Mouse (Mus musculus) liver, embryonic 11.5 days (tissue): ENCODE results near the gene Mcm7. TPM values are rescaled to one million over a fixed set of nuclear protein-coding genes. Genes with fewer than 3 reads are reported as not detected.
"Not testable (repeated sequence)": the region's sequence is repeated elsewhere in the genome, so short reads cannot be mapped to it uniquely, and the experiment has no call there.

Experiments
- ATAC-seq: fragments of 200-750 bp; cut with Nextera tagmentation; replicated peaks from 2 replicates; pipeline ENCODE4 v1.8.0; 2017; ENCODE audit warnings: moderate number of reproducible peaks, mild to moderate bottlenecking, moderate TSS enrichment, moderate library complexity; ENCODE audit not compliant: low FRiP score
- DNase-seq: peaks from one replicate; pipeline ENCODE4 v3.0.0-alpha.2; 2017; ENCODE audit warnings: low spot score
- H3K27ac ChIP-seq: fragments of 300-500 bp; sonication (generic); 2 replicates; pipeline ENCODE4 v1.5.1; 2014; ENCODE audit warnings: mild to moderate bottlenecking, low read depth, low read length, control low read depth
- H3K27me3 ChIP-seq: fragments of 300-500 bp; sonication (generic); replicated peaks from 2 replicates; pipeline ENCODE4 v1.6.1; 2014; ENCODE audit warnings: low read length, mixed read lengths; ENCODE audit not compliant: control insufficient read depth, insufficient read depth
- H3K36me3 ChIP-seq: fragments of 300-500 bp; sonication (generic); 2 replicates; pipeline ENCODE4 v1.6.1; 2014; ENCODE audit warnings: mild to moderate bottlenecking, low read length, moderate library complexity, mixed read lengths; ENCODE audit not compliant: control insufficient read depth, insufficient read depth
- H3K4me1 ChIP-seq: fragments of 300-500 bp; sonication (generic); replicated peaks from 2 replicates; pipeline ENCODE4 v1.6.1; 2014; ENCODE audit warnings: low read length, mixed read lengths; ENCODE audit not compliant: control insufficient read depth, insufficient read depth
- H3K4me2 ChIP-seq: fragments of 300-500 bp; sonication (generic); 2 replicates; pipeline ENCODE4 v1.6.1; 2014; ENCODE audit warnings: mild to moderate bottlenecking, control low read depth, moderate library complexity
- H3K4me3 ChIP-seq: fragments of 300-500 bp; sonication (generic); 2 replicates; pipeline ENCODE4 v1.5.1; 2014; ENCODE audit warnings: low read depth, low read length, control low read depth
- H3K9ac ChIP-seq: fragments of 300-500 bp; sonication (generic); 2 replicates; pipeline ENCODE4 v1.6.1; 2014; ENCODE audit warnings: low read depth, low read length, control low read depth
- H3K9me3 ChIP-seq: fragments of 300-500 bp; sonication (generic); 2 replicates; pipeline ENCODE4 v1.6.1; 2016; ENCODE audit warnings: low read length, inconsistent platforms, mixed read lengths; ENCODE audit not compliant: control insufficient read depth
- WGBS: fragments of 180-500 bp; shearing (Covaris S2); extraction: QIAGEN DNeasy Blood & Tissue Kit; methylation state at CpG from one replicate; pipeline ENCODE4 v1.1.7; 2014; 5-methylcytosine and 5-hydroxymethylcytosine counted together
- polyA plus RNA-seq: library from polyadenylated mRNA; unstranded; fragments of >200 nt; fragmentation: Nextera tagmentation; extraction: Ambion mirVana; gene quantifications from 2 replicates; pipeline ENCODE4 v1.2.1, GENCODE M21; 2014

Mcm7 gene
- polyA plus RNA-seq, result 308 and 341 TPM in 2 replicates

DNA sequence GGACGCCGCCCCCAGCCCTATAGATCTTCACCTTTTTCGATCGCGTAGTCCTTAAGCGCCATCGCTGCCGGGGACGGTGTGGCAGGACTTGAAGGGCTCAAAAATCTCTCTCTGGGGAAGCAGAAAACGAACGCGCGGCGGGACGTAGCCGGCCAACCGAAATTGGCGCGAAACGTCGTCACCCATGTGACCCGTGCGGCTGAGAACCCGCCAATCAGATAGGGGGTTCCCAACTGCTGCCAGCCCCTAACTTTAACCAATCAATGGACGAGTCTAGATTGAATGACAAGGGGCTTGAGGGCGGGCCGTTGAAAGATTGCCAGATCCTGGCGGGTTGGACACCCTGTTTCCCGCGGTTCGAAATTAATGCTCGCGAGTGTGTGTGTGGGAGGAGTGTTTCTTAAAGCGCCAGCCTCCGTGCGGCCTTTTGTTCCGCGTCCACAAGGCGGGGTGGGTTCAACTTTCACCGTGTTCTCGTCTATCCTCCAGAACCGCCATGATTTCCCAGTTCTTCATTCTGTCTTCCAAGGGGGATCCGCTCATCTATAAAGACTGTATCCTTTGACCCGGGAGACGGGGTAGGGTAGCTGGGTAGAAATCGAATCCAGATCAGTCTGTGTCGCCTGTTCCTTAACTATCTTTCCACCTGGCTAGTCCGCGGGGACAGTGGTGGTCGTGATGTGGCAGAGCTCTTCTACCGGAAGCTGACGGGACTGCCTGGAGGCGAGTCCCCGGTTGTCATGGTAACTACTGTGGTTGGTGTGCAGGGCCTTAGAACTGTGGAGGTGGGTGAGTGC is at the start of gene Mcm7, which contains the start of gene Ap4m1:
Mcm7 (minus strand) TSS at position 728 of the 797 bp plus-strand sequence.
Ap4m1 (plus strand) TSS at position 308 of the 797 bp plus-strand sequence.
- Histone ChIP-seq H3K27ac (peak within 1 kb of the TSS; percentile 100), H3K9me3 (no peaks in the 10 kb centered on the region), H3K4me2 (peak within 1 kb of the TSS; percentile 77), H3K4me3 (peak within 1 kb of the TSS; percentile 92), H3K36me3 (peaks cover 48% of the 10 kb centered on the region), H3K9ac (peak within 1 kb of the TSS; percentile 98), H3K4me1 (peaks cover 14% of the 10 kb centered on the region), H3K27me3 (no peaks in the 10 kb centered on the region)
- peak; percentile 88 for ATAC-seq
- WGBS, result under 1% methylated on average over 54 of the region's 54 CpGs
- peak; percentile 88 for DNase-seq

- no peaks in the 10 kb centered on the region for H3K36me3 ChIP-seq
- ATAC-seq (no peak), DNase-seq (no peak)
- peaks cover 3% of the 10 kb centered on the region; the same call in 1 of the 2 replicates for H3K9me3 ChIP-seq
- H3K9ac ChIP-seq, result no peak overlapping the region
- no peak overlapping the region for H3K4me3 ChIP-seq
- 64% methylated on average over 2 of the region's 2 CpGs for WGBS
- no peaks in the 10 kb centered on the region for H3K4me1 ChIP-seq
- H3K27ac ChIP-seq, result no peak overlapping the region
- no peaks in the 10 kb centered on the region for H3K27me3 ChIP-seq
- no peak overlapping the region for H3K4me2 ChIP-seq
Observed at GRCm38 (mm10) chr5:138219864-138220263, 47.6 kb upstream of the Mcm7 start.

- H3K9ac ChIP-seq, H3K27me3 ChIP-seq, H3K36me3 ChIP-seq, H3K27ac ChIP-seq, DNase-seq, H3K4me1 ChIP-seq, H3K9me3 ChIP-seq, H3K4me2 ChIP-seq, ATAC-seq, H3K4me3 ChIP-seq: not testable (repeated sequence)
- 95% methylated on average over 13 of the region's 13 CpGs for WGBS
Observed at GRCm38 (mm10) chr5:138216632-138217031, 44.4 kb upstream of the Mcm7 start.

DNA sequence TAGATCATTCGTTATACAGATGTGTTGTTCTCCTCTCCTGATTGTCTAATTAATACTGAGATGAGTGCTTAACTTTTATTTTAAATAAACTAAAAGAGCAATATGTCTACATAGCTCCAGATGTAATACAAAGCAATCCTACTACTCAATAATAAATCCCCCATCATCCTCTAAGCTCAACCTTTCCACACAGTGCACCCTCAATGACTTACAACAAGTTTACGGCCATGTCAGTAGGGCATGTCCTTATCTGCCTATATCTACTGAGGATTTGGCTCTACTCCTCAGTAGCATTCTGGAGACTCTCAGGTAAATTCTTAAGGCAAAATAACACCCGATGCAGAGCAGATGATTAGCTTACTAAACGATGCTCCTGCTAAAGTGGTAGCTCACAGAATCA is 35.7 kb upstream of the Mcm7 start:
- Histone ChIP-seq H3K27ac (no peak overlapping the region), H3K36me3 (no peaks in the 10 kb centered on the region), H3K4me2 (no peak overlapping the region), H3K27me3 (no peaks in the 10 kb centered on the region), H3K4me1 (no peaks in the 10 kb centered on the region), H3K4me3 (no peak overlapping the region), H3K9me3 (no peaks in the 10 kb centered on the region; the same call in 1 of the 2 replicates), H3K9ac (no peak overlapping the region)
- WGBS, result 80% methylated on average over 4 of the region's 4 CpGs
- DNase-seq, result no peak
- ATAC-seq, result no peak

- H3K9ac ChIP-seq, result no peak overlapping the region
- no peak for DNase-seq
- no peak for ATAC-seq
Observed at GRCm38 (mm10) chr5:138207253-138207652, 35.0 kb upstream of the Mcm7 start.

DNA sequence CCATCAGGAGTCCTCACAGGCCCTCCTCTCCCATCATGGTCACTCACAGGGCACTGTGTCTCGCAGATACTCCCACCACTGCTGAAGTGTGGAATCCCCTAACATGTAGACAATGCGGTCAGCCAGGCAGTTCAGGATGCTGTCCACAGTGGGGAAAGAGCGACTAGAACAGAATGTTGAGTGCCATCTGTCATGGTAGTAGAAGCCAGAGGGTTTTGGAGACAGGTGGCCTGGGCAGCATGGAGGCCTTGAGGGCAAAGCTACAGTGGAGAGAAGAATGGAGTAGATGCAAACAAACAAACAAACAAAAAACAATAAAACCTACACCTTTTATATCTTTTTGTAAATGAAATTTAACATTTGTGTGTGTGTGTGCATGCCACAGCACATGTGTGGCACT is 29.9 kb upstream of the Mcm7 start:
- WGBS, result 82% methylated on average over 3 of the region's 3 CpGs
- H3K4me3 ChIP-seq, result no peak overlapping the region
- no peak overlapping the region for H3K4me2 ChIP-seq
- DNase-seq (no peak), ATAC-seq (no peak)
- no peaks in the 10 kb centered on the region for H3K36me3 ChIP-seq
- H3K27me3 ChIP-seq, result no peaks in the 10 kb centered on the region
- H3K9ac ChIP-seq, result no peak overlapping the region
- H3K9me3 ChIP-seq, result no peaks in the 10 kb centered on the region; the same call in 1 of the 2 replicates
- no peak overlapping the region for H3K27ac ChIP-seq
- no peaks in the 10 kb centered on the region for H3K4me1 ChIP-seq

More at GRCm38 (mm10) chr5:138207253-138207652, 35.0 kb upstream of the Mcm7 start:
- WGBS, result 89% methylated on average over 1 of the region's 1 CpGs
- Histone ChIP-seq H3K4me1 (no peaks in the 10 kb centered on the region), H3K4me3 (no peak overlapping the region), H3K36me3 (no peaks in the 10 kb centered on the region), H3K4me2 (no peak overlapping the region), H3K27me3 (no peaks in the 10 kb centered on the region), H3K9me3 (no peaks in the 10 kb centered on the region; the same call in 1 of the 2 replicates), H3K27ac (no peak overlapping the region)

DNA sequence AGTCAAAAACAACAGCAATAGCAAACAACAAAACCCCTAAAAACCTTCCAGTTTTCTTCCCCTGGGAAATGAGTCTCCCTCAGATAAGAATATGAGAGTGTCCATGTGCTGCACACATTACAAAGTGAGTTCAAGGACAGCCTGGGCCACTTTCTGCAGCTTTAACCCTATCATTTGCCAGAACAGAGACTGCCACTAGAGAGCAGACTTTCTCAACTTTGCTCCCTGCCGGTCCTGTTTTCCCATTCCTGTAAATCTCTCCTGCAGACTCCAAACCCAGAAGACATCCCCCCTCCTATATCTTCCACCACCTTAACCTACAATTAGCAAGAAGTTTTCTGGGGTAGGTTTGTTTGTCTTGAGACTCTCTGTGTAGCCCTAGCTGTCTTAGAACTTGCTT is 27.4 kb upstream of the Mcm7 start:
- Histone ChIP-seq H3K4me3 (no peak overlapping the region), H3K27ac (no peak overlapping the region), H3K4me2 (no peak overlapping the region), H3K4me1 (no peaks in the 10 kb centered on the region; the same call in 1 of the 2 replicates), H3K27me3 (no peaks in the 10 kb centered on the region), H3K9ac (no peak overlapping the region), H3K36me3 (no peaks in the 10 kb centered on the region), H3K9me3 (no peaks in the 10 kb centered on the region)
- WGBS, result 10% methylated on average over 1 of the region's 1 CpGs
- ATAC-seq (no peak), DNase-seq (no peak)

- H3K4me2 ChIP-seq, result peak overlapping the region; percentile 99
- H3K4me1 ChIP-seq, result no peaks in the 10 kb centered on the region; the same call in 1 of the 2 replicates
- H3K4me3 ChIP-seq, result peak overlapping the region; percentile 77
- H3K9ac ChIP-seq, result no peak overlapping the region
- DNase-seq, result no peak
- no peaks in the 10 kb centered on the region for H3K9me3 ChIP-seq
- no peaks in the 10 kb centered on the region for H3K36me3 ChIP-seq
- no peak overlapping the region for H3K27ac ChIP-seq
- no peak for ATAC-seq
- WGBS, result 73% methylated on average over 7 of the region's 7 CpGs
- H3K27me3 ChIP-seq, result no peaks in the 10 kb centered on the region
Observed at GRCm38 (mm10) chr5:138195463-138195862, 23.2 kb upstream of the Mcm7 start.
